Mouse (Mus musculus) MN1 (cell line): Measurements from ENCODE around the gene Spns1.
"Not testable (repeated sequence)": the region's sequence is repeated elsewhere in the genome, so short reads cannot be mapped to it uniquely, and the experiment has no call there.

Source experiments
- DNase-seq: peaks from one replicate; pipeline ENCODE4 v3.0.0-alpha.2; 2016; ENCODE audit warnings: low spot score

The Spns1 gene

DNA sequence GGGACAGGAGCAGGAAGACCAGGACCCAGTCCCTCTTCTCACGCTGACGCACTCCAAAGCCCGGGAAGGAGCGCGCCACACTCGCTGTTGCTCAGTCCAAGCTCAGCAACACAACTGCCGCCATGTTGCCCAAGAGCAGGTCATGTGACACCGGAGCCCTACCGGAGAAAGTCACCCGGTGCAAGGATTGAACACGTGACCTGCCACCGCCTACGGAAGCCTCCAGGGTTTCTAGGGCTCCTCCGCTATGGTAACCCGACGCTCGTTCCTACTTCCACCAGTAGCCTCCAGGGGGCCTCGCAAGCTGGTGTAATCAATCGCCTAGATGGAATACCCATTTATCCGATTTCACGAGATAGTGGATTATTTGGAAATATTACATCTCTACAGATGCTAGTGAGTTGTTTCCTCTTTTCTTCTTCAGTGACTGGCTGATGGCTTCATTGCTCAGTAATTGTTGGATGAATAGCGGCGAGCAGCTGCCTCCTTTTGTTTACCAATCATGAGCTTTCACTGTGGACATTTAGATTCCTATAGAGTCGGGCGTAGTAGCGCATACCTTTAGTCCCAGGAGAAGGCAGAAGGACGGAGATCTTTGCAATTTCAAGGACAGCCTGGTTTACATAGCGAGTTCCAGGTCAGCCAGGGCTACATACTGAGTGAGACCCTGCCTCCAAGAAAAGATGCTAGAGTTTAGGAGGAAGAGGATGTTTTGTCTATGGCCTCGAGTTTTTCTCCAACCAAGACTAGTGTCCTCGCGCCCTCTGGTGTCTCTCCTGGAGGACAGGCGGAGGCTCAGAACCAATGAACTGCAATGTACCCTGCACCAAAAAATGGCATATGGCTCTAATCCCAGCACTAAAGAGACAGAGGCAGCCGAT lies at the start of gene Spns1:
Spns1 (minus strand) TSS at position 173 of the 881 bp plus-strand sequence.
- DNase-seq = peak; percentile 98

DNA sequence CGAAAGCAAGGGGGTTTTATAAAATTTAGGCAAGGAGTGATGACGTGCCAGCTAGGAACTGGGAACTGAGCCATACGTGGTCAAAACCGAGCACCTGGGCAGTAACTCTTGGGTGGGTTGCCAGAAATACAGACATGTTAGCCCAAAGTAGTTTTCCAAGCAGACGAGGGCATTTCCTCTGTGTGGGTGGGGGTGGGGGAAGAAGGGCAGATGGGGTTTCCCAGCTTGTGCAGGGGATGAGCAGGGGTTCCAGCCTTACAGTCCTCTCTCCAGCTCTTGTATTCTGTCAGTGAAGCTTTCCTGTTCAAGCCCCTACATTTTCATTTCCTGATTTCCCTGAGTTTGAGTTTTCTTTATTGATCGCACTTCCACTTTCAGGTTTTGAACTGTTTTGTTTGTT lies 46.9 kb upstream of the Spns1 start:
- no peak for DNase-seq

DNA sequence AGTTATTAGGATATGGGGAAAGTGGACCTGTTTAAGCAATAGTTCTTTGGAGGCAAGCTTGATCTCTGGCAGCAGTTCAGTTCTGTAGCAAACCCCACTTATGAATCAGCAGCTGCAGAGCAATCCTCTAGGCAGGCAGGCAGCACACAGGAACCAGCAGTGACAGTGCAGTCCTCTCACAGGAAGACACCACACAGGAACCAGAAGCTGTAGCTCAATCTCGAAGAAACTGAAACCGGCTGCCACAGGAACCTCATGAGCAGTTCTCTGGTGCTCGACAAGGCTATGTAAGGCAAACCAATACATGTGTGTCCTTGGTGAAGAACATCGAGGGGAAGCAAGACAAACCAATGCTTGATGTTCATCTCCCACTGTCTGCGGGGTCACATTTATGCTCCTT lies 44.5 kb upstream of the Spns1 start:
- DNase-seq = no peak

DNA sequence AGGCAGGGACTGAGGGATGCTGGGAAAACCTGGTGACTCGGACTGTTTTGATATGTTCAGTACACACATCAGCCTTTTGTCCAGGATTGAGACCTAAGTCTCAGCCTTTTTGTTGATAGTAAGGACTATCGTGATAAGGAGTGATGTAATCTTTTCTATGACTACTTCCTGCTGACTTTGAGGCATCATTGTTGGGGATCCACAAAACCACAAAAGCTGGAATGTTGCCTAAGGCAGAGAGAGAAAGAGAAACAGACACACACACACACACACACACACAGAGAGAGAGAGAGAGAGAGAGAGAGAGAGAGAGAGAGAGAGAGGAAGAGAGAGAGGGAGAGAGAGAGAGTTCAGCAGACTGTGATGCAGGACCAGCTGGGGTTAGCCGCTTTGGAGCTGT lies 41.2 kb upstream of the Spns1 start:
- no peak for DNase-seq

DNA sequence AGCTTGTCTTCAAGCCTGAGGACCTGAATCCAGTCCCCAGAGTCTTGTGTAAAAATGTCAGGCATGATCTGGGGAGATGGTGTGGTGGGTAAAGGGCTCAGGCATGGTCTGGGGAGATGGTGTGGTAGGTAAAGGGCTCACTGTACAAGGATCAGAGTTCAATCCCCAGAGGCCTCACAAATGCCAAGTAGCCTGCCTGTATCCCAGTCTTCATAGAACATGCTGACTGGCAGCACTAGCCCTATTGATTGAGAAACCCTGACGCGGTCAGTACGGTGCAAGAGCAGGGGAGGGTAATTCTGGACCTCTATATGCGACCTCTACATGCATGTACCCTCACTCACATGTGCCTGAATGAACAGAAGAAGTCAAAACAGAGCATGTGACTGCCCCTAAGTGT lies 40.4 kb upstream of the Spns1 start:
- DNase-seq = no peak

DNA sequence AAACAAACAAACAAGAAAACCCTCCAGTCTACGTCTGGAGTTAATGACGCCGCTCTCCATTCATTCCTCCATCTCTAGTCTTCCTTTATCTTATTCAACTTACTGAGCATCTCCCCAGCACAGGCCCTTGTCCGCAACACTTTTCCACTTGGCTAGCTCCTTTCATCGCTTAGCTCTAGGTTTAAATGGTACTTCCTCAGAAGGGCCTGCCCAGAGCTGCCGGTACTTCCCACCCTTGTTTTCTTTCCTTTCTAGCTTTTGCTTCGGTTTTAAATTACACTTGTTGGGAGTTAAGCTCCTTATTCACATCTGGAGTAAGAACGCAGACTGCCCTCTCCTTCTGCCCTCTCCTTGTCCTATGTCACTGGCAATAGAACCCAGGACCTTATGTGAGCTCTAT lies 39.8 kb upstream of the Spns1 start:
- no peak for DNase-seq

DNA sequence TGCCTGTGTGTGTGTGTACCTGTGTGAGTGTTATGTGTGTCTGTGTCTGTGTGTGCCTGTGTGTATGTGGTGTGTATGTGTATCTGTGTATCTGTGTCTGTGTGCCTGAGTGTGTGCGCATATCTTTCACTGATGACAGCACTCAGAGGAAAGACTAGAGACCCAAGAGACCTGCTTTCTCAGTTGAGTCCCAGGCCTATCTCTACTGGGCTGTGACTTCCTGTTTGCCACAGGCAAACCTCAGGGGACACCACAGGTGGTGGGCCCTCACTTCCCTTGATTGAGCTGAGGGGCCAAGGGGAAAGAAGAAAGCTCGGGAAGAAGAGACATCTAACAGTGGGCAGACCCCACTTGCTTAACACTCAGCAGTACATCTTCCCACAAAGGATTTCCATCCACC lies 39.4 kb upstream of the Spns1 start:
- no peak for DNase-seq

DNA sequence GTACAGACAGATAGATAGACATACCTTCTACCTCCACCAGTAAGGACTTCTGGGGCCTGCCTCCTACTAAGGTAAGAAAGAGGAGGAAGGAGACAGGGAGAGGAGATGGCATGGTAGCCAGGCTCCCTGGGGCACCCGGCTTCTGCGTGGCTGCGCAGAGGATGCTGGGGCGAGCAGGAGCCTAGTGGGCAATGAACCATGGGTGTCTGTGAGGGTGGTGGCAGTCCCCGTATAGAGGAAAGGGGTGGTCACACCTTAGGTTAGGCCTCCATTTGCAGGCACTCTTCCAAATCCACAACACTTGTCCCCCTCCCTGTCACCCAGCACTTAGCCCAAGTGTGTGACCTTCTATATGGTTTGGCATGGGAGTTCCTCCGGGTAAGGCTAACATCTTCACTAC lies 37.5 kb upstream of the Spns1 start, which contains the start of gene Cd19:
Cd19 (minus strand) TSS at position 165 of the 400 bp plus-strand sequence.
- no peak for DNase-seq

DNA sequence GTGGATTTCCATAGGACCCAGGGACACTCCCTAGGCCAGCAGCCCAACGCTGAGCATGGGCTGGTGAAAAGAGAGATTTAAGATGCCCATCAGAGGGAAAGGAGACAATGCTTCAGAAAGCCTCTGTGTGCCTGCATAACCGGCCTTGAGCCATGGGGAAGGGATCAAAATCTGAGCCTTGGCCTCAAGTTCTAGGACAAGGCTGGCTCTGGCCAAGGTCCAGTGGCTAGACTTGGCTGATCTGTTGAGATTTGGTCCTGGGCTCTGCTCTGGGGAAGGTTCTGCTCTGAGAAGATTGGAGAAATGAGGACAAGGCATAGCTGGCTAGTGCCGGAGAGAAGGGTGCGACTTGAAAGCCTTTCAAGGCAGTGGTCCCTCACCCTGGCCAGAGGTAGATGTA lies 33.8 kb upstream of the Spns1 start:
- DNase-seq = no peak

DNA sequence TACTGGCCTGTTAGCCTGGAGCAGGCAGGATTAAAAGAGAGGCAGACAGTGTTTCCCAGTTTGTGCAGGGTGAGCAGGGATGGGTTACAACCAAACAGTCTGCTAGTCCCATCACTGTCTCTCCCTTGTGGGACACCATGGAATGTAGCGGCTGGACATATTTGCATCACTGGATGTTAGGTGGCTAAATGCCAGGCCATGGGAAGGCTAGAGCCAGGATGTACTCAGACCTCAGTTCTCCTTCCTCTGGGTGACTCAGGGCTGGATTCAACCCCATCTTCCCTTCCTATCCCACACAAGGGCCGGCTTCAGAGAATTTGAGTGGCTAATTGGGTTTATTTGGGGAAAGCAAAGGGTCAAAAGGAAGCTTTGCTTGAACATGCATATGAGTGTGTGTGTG lies 31.4 kb upstream of the Spns1 start:
- no peak for DNase-seq

DNA sequence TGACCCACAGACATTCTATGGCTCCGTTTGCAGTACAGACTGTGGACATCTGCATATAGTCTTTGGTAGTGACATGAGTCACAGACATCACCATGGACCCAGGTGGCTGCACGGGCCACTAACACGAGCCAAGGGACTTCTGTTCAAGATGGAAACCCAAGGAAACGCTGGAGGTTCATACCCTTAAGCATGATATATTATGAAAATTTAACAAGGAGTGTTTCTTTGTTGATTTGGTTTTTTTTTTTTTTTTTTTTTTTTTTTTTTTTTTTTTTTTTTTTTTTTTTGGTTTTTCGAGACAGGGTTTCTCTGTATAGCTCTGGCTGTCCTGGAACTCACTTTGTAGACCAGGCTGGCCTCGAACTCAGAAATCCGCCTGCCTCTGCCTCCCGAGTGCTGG lies 25.3 kb upstream of the Spns1 start:
- not testable (repeated sequence) for DNase-seq

DNA sequence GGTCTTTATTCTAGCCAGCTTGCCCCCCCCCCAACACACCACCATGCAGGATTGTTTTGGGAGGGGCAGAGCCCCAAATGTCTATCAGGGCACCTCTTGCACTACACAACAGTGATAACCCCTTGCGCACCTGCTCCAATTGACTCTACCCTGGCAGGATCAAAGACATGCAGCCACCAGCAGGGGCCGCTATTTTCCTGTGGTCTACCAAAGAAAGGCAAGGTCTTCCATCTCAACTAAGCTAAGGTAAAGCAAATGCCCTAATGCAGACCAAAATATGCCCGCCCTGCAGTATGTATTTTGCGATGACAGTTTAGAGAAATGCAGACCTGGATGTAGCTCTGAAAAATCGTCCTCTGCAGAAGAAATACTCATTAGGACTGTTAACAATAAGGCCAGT lies 22.3 kb upstream of the Spns1 start:
- DNase-seq = peak; percentile 80

DNA sequence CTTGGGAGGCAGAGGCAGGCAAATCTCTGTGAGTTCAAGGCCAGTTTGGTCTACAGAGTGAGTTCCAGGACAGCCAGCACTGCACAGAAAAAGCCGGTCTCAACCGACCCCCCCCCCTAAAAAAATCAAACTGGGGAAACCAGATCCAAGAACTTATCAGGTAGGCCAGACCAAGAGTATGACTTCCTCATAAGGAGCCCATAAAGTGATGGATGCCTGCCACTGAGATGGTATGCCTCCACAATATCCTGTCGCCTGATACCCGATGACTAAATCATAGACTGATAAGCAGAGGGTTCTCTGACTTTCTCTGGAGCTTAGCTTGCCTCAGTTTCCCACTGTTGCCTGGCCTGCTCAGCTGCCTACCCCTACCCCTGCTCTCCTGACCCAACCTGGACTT lies 20.6 kb upstream of the Spns1 start:
- DNase-seq = no peak

DNA sequence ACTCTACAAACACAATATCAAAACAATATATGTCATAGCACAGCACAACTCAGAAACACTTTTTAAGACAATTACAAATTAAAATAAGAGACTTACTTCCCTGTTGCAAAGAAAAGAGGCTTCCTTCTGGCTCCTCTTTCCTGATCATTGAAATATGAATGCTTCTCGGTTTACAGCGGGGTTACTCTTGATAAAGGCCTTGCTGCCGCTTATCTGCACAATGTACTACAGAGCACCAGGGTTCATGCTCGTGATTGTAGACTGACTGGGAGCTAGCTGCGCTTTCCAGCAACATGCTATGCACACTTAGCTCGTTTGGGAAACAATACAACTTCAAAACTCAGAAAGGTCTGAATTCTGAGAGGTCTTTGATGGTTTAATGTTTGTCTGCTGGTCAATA lies 20.0 kb upstream of the Spns1 start:
- no peak for DNase-seq

DNA sequence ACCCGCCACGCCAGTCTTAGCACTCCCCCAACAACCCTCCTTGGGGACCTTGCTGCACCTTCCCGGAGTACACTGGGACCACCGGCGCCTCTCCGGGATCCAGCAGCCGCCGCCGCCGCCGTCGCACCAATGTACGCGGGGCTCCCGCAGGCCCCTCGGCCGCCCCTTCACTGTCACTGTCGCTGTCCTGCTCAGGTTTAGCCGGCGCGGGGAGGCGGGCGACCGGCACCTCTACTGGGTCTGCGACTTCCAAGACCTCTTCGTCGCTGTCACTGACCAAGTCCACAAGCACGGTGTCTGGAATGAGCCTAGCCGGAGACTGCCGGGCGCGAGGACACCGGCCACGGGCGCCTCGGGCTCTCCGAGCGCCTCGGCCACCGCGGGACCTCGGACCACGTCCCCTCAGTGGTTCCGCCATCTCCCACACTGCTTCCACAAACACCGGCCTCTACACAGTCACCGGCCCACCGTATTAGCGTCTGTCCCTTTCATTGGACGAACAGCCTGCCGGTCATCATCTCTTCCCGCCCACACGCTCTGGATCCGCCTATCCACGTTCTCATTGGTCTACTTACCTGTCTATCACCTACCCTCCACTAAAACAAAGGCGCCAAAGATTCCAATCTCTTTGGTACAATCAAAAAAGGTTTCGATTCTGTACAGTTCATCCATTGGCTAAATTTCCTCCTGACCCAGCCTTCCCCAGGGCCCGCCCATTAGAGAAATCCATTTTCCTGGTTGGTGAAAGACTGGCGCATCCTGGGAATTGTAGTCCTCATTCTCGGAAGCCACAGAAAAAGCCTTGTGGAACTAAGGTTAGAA lies 19.3 kb upstream of the Spns1 start, which contains the start of gene Nfatc2ip:
Nfatc2ip (minus strand) TSS at position 440 of the 822 bp plus-strand sequence.
- peak; percentile 99 for DNase-seq

DNA sequence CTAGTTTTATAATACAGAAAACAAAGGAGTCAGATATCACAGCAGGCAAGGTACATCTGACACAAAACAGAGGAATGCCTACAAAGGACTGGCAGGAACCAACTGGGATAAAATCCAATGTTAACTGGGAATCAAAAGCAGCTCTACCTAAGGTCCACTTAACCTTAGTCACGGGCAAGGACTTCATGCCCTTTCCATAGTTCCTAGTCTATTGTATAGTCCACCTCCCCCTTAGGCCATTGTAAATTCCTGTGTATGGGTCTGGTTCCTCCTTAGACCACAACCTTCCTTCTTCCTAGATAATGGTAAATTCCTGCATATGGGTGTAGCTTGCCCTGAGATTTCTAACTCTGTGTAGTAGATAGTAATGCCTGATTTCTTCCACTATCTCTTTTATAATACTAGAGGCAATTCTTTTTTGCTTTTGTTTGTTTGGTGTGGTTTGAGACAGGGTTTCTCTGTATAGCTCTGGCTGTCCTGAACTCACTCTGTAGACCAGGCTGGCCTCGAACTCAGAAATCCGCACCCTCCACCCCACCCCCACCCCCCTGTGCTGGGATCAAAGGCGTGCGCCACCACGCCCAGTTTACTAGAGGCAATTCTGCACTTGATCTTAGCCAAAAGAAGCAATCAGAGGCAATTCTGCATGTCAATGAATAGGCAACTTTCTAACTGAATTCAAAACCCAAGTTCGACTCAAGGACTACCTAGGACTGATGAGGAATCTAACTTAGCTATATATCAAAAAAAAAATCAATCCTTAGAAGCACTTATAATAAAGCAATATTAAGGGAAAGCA lies 15.0 kb upstream of the Spns1 start:
- DNase-seq = not testable (repeated sequence)

DNA sequence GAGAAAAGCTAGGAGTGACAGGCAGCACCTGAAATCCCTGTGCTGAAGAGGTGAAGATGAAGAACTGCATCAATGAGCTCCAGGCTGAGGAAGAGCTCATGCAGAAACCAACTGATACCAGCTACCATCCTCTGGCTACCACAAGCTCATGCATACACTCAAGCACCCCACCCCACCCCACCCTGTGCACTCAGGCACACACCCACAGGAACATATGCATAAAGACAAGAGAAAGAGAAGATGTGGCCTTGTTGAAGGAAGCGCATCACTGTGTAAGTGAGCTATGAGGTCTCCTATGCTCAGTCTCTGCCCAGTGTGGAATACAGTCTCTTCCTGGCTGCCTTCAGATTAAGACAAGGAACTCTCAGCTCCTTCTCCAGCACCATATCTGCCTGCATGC lies 10.9 kb upstream of the Spns1 start:
- DNase-seq = no peak

DNA sequence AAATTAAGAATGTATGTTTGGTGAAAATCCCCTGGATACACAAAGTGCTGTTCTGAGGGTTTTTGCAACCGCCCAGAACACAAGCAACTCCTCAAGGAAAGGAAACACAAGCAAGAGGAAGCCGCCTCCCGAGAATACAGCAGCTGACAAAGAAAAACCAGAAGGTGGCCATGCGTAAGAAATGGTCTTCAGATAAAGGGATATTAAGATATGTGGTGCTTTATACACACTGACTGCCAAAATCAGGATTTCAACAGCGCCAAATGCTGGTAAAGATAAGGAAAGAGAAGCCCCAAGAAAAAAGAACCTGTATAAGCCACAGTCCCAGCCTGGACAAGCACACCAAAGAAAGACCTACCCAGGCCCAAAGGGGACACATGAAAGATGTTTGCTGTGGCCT lies 6.3 kb upstream of the Spns1 start:
- no peak for DNase-seq

DNA sequence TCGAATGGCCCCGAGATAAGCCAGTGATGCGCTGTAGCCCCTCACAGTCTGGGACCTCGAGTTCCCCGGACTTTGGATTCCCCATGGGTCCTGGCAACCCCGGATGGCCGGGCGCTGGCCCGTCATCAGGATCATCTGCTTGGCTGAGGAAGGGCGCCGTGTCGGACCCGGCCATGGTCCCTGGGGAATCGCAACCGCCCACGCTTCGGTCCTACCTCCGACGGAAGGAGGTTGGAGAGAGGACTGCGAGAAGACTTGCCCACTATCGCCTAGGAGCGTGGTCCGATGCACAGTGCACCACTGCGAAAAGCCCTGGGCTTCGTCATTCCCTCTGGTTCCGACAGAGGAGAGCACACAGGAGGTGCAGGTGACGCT lies 360 bp downstream of the Spns1 start:
- no peak for DNase-seq

DNA sequence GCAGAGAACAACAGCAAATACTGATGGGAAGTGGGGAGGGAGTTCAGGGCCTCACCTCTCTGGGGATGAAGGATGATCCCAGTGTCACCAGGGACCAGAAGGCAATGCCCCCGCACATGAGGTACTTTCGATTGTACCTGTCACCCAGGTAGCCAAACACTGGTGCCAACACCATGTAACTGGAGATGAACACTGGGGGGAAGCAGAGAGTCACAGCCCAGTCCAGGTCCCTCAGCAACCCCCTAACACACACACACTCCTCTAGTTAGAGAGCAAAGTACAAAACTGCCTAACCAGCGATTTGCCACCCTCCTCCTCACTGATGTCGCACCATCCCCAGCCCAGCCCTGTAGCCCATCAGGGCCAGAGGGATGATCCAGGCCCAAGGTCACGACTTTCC lies 2.2 kb downstream of the Spns1 start:
- no peak for DNase-seq

DNA sequence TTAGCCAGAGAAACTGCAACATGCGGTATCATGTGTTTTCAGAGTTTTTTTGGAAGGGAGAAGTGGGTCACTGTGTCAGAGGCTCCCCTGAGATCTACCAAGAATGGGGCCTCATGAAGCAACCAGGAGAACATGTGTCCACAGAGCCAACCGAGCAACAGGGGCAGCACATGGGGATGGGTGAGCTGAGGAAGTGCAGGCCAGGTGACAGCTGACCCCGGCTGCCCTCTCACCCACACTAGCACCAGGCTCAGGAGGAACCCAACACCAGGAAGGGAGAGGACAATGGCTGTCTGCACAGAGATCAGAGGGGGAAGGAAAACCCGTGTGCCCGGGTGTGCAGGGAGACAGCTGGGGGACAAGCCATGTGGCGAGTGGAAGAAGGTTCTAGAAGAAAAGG lies 2.7 kb downstream of the Spns1 start:
- no peak for DNase-seq

DNA sequence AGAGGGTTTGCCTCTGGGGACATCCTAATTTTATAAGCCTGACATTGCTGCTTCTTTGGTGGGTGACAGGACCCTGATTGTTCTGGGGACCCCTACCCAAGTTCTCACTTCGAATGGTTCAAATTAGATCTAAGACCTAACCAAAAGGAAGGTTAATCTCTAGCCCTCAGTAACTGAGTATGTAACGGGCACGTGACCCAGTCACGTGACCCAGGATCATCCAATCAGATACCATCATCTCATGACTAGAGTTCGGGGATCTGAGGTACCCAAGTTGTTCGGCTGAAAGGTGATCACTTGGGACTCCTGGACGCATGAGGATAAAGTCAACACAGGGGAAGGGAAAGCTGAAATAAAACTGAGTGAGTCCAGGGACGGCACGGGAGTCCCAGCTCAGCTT lies 4.2 kb downstream of the Spns1 start:
- DNase-seq = no peak
